Mouse (Mus musculus) brain, embryonic 14.5 days (tissue): Measurements from ENCODE around the gene Wasf2.

ENCODE experiments used
- CTCF ChIP-seq: fragments of 200-500 bp; IDR thresholded peaks from 2 replicates; pipeline ENCODE4 v1.5.1; 2012; ENCODE audit warnings: inconsistent platforms, mild to moderate bottlenecking, moderate library complexity, borderline replicate concordance; ENCODE audit not compliant: insufficient read depth, insufficient read length; ENCODE audit errors: extremely low read depth
- POLR2A ChIP-seq: fragments of 200-500 bp; IDR thresholded peaks from 2 replicates; pipeline ENCODE4 v1.6.1; 2012; ENCODE audit warnings: mild to moderate bottlenecking, inconsistent platforms, borderline replicate concordance; ENCODE audit not compliant: poor library complexity, insufficient read depth, insufficient read length, severe bottlenecking; ENCODE audit errors: extremely low read depth

DNA sequence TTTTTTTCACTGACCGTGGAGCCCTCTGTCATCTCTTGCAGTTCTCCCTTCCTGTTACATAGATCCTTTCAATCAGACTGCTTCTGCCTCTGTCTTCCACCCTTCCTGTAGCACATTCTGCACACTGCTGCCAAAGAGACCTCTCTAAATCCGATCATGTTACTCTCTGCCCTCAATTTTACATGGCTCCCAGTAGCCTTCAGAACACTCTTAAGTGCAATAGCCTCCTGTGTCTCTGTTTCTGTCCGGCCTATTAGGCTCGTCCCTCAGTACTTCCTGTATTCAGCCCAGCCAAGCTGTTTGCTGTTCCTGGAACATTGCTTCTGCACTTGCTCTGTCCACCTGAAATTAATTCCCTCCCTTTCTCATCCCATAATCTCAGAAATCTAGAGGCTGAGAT, 26.1 kb downstream of the Wasf2 start:
- TF ChIP-seq CTCF = no peak
- TF ChIP-seq POLR2A = no peak
